Mouse (Mus musculus) megakaryocyte-erythroid progenitor cell, adult 5-6 weeks (primary cell): Measurements from ENCODE around the gene Krtap1-3. TPM values are rescaled to one million over a fixed set of nuclear protein-coding genes. Genes with fewer than 3 reads are reported as not detected.
"Not testable (repeated sequence)": the region's sequence is repeated elsewhere in the genome, so short reads cannot be mapped to it uniquely, and the experiment has no call there.

Experiments
- ATAC-seq: replicated peaks from 2 replicates; pipeline ENCODE4 v1.8.0; 2016; ENCODE audit warnings: mild to moderate bottlenecking, inconsistent platforms; ENCODE audit not compliant: severe bottlenecking, poor library complexity, low FRiP score, low TSS enrichment
- total RNA-seq, 2 experiments: library from RNA; stranded (forward) in 1 of 2; stranded (reverse) in 1 of 2; fragments of 200-1000, 215-1000 nt in 1 of 2; fragments of >200 nt in 1 of 2; fragmentation: Nextera tagmentation in 1 of 2; gene quantifications; 2 replicates each; pipeline ENCODE4 v1.2.3; 2014 to 2017

The Krtap1-3 gene
- total RNA-seq (2014; fragmentation: Nextera tagmentation) (not detected in 2 replicates), total RNA-seq (2017) (not detected in 2 replicates)

DNA sequence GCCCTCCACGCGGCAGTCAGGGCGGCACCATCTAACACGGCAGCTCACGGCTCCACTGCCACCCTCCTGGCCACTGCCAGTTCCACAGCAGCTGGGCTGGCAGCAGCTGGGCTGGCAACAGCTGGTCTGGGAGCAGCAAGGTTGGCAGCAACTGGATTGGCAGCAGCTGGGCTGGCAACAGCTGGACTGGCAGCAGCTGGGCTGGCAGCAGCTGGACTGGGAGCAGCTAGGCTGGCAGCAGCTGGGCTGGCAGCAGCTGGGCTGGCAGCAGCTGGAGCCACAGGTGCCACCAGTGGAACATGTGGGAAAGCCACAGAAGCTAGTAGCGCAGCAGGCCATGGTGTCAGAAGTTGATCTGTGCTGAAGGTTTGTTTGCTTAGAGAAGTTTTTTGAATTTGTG, at the start of gene Krtap1-3:
Gene Krtap1-3, minus strand, starts transcription at position 359 of the 400 bp plus-strand sequence.
- ATAC-seq: no peak

DNA sequence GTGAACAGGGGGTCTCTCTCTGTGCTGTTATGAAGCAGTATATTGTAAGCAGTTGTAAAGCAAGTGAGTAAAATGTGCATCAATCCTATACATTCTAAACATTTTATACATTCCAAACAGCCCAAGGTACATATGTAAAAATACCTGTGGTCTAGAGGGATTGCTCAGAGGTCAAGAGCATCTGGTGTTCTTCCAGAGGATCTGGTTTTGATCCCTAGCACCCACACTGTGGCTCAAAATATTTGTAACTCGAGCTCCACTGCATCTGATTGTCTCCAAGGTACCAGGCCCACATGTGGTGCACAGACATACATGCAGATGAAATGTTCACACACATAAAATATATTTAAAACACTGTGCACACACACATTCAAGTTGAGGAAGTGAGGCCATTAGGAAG, 49.8 kb upstream of the Krtap1-3 start:
- no peak for ATAC-seq

DNA sequence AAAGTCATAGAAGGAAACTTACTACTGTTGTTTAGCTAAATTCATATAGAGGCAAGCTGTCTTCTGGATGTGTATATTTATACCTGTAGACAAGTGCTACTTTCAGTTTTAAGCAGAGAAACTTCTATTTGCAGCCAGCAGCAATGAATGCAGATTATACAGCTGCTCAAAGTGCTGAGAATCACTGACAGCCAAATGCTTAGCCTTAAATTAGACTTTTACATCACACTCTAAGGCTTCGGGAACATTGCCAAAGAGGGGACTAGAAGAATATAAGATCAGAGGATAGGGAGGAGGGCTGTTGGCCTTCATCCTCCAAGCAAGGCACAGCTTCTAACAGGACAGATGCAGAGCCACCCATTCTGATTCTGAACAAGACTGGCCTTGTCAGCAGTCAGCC, 45.9 kb upstream of the Krtap1-3 start:
- no peak for ATAC-seq

DNA sequence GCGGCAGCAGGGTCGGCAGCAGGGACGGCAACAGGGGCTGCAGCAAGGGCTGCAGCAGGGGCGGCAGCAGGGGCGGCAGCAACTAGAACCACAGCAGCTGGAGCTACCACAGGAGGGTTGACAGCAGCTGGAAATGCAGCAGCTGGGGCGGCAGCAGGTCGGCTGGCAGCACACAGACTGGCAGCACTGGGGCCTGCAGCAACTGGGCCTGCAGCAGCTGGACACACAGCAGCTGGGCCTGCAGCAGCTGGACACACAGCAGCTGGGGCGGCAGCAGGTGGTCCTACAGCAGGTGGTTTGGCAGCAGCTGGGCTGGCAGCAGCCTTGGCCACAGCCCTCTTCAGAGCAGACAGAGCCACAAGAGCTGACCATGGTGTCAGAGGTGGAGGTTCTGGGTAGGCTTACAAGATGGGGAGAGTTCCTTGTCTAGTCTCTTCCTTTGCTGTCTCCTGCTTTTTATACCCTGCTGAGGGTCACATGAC, 43.6 kb upstream of the Krtap1-3 start, which contains the start of gene Krtap4-2:
Gene Krtap4-2, minus strand, starts transcription at position 432 of the 482 bp plus-strand sequence.
- no peak for ATAC-seq

DNA sequence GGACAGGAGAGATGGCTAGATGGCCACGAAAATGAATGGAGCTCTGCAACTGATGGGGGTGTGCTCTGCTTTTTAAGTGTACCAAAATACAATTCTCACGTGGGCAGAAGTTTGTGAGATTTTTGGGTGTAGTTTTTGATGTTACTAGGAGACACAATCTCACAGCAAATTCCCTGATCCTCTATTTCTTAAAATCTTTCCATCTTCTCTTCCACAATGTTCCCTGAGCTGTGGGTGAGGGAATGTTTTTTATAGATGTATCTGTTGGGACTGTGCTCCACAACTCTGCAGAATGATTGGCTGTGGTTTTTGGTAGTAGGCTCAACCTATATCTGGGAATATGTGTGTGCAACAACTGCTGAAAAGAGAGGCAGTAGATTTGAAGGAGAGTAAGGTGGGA, 42.2 kb upstream of the Krtap1-3 start:
- ATAC-seq: no peak

DNA sequence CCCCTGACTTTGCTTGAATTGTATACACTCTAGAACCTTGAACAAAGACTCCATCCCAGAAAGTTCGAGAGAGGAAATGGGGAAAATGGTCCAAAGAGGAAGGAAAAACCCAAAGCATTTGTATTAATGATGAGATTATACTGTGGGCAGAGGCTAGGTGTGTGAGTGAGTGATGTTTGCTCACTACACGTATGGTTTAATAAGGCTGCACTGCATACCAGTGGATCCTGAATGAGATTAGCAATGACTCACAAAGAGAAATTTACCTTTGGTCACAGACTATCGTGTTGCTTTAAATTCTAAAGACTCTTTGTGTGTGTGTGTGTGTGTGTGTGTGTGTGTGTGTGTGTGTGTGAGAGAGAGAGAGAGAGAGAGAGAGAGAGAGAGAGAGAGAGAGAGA, 39.8 kb upstream of the Krtap1-3 start:
- ATAC-seq: no peak

DNA sequence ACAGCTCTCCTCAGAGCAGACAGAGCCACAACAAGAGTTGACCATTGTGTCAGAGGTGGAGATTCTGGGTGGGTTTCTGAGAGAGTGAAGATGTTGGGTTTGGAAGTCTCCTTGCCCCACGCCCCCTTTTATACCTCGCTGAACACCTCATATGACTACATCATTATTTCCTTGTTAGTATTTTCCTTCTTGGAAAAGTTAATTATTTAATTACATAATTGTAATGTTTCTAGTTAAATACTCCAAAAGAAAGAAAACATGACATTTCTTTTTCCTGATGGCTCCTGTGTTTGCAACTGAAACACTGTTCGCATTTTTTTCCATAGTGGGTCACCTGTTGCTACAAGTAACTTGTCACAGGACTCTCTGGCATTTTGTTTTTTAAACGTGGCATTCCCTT, 37.0 kb upstream of the Krtap1-3 start, which contains the start of gene Krtap4-1:
Gene Krtap4-1, minus strand, starts transcription at position 101 of the 400 bp plus-strand sequence.
- no peak for ATAC-seq

DNA sequence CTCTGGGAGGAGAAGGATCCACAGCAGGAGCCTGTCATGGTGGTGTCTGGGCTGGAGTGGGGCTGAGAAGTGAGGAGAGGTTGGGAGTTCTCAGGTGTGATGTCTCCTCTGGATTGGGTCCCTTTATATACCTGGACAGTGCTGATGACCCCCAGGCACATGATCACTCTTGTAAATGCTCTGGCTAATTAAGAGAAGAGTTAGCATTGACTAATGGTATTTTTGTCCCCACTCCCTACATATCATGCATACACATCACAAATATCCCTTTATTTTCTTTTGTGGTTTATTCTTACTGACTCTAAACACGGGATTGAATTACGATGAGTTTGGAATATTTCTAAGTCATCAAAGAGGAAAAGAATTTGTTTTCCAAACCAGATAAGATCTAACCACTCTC, 29.2 kb upstream of the Krtap1-3 start, which contains the start of gene Gm11562:
Gene Gm11562, minus strand, starts transcription at position 101 of the 400 bp plus-strand sequence.
- no peak for ATAC-seq

DNA sequence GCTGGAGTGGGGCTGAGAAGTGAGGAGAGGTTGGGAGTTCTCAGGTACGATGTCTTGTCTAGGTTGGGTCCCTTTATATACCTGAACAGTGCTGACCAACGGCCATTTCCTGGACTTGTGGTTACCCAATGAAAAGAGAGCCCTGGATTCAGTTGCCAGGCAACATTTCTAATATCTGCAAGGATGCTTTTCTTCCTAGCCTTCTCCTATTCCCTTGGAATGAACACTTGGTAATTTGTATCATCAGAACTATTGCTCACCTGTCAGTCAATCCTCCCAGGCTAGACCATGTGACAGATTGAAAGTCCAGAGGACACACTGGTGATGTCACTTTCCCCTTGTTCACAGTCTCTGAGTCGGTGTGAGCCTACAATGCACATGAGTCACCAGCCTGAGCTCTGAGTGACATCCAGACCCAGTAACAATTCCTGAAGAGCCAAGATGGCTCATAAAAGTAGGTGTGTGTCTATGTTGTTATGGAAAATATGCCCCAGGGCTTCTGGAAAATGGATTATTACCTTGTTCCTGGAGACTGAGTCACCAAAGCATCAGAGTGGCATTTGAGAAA, 23.7 kb upstream of the Krtap1-3 start, which contains the start of gene Krtap2-4:
Gene Krtap2-4, minus strand, starts transcription at position 51 of the 568 bp plus-strand sequence.
- no peak for ATAC-seq

DNA sequence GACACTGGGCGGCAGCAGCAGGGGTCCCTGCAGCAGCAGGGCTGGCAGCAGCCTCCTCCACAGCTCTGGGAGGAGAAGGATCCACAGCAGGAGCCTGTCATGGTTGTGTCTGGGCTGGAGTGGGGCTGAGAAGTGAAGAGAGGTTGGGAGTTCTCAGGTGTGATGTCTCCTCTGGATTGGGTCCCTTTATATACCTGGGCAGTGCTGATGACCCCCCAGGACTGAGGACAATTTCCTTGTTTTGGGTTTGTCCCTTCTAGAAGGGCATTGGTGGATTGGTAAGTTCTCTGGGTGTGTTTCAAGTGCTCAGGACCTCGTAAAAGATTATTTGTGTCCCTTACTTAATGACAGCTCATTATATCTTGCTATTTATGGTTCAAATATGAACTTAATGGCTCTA, 18.9 kb upstream of the Krtap1-3 start, which contains the start of gene Gm11937:
Gene Gm11937, minus strand, starts transcription at position 101 of the 400 bp plus-strand sequence.
- not testable (repeated sequence) for ATAC-seq

DNA sequence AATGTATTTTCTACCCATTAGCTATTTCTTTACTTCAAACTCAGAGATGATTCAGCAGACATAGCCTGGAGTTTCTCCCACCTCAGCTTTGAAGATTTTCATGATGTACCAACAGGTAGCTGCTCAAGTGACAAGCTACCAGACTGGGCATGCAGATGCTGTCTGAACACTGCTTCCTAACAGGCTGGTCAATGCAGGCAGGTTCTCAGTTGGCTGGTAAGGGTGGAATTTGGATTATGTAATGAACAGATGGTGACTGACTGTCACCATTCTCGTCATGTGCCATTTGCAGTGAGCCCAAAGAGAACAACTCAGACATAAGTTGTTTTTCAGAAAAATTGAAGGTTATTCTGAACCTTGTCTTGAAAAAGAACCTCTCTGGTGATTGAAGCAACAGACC, 18.0 kb upstream of the Krtap1-3 start:
- no peak for ATAC-seq

DNA sequence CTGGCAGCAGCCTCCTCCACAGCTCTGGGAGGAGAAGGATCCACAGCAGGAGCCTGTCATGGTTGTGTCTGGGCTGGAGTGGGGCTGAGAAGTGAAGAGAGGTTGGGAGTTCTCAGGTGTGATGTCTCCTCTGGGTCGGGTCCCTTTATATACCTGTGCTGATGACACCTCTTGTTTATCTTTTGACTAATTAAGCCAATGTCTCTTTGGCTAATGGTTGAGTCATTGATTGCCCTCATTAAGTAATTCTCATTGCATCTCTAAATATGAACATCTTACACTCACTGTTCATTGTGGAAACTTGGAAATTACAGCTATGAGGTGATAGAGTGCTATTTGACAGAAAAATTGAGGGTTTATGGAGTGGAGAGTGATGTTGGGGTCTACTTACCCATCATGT, 12.1 kb upstream of the Krtap1-3 start, which contains the start of gene Gm11938:
Gene Gm11938, minus strand, starts transcription at position 101 of the 400 bp plus-strand sequence.
- ATAC-seq: not testable (repeated sequence)

DNA sequence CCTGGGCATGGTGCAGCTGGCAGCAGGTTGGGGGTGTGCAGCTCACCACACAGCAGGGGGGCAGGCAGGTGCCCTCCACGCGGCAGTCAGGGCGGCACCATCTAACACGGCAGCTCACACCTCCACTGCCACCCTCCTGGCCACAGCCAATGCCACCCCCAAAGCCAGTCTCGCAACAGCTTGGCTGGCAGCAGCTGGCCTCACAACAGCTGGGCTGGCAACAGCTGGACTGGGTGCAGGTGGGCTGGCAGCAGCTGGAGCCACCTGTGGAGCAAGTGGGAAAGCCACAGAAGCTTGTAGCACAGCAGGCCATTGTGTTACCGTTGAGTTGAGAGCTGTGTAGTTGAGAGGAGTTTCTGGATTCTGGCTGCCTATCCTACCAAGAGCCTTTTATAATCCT, 6.6 kb upstream of the Krtap1-3 start, which contains the start of gene Krtap9-3:
Gene Krtap9-3, minus strand, starts transcription at position 364 of the 400 bp plus-strand sequence.
- not testable (repeated sequence) for ATAC-seq

DNA sequence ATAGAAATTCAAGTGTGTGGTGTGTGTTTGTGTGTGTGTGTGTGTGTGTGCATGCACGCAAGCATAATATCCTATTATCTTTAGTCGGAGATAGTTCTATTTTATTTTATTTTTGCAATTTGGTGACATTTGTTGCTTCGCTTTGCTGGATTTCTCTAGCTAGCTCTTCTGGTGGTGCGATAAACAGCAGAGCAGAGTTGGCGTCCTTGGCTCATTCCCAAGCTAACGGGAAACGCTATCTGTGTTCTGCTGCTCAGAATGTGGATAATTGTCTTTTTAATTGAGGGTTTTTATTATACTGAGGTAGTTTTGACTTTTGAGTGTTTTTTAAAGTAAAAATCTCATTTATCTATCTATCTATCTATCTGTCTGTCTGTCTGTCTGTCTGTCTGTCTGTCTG, 6.0 kb downstream of the Krtap1-3 start:
- no peak for ATAC-seq

DNA sequence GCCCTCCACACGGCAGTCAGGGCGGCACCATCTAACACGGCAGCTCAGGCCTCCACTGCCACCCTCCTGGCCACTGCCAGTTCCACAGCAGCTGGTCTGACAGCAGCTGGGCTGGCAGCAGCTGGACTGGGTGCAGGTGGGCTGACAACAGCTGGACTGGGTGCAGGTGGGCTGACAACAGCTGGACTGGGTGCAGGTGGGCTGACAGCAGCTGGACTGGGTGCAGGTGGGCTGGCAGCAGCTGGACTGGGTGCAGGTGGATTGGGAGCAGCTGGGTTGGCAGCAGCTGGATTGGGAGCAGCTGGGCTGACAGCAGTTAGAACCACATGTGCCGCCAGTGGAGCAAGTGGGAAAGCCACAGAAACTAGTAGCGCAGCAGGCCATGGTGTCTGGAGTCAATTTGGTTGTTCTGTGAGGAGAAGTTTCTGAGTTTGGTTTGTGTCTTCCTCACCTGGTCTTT, 7.9 kb downstream of the Krtap1-3 start, which contains the start of gene Krtap1-4:
Gene Krtap1-4, minus strand, starts transcription at position 410 of the 460 bp plus-strand sequence.
- ATAC-seq: no peak

DNA sequence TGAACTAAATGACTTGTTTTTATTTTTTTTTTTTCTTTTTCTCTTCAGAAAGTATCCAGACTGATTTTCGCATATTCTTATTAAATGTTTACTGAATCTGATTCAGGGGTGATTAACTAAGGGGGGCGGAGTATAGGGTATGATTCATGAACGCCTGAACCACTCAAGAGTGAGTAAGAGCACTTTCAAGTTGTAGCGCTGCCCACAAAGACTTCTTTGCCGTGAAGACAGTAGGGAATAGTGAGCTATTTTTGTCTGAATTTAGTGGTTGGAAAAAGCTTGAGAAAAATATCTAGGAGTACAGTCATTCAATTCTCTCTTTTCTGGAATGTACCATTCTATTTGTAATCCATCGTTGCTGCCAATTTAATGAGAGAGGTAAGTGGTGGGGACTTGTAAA, 9.6 kb downstream of the Krtap1-3 start:
- ATAC-seq: no peak

DNA sequence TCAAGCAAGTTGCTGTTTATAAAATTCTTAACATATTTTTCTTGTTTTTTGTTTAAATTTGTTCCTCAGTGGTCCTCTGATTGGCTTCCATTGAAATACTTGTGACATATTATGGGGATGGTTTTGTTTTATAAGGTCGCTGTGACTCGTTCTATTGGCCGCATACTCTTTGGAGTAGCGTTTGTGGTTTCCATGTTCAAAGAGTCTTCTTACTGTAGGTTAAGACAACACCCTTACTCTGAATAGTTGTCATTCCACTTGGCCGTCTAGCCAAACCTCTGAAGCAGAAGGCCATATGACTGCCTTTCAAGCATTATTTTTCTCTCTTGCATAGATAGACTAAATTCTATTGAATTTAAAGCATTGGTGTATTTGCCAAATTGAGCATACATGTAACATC, 10.1 kb downstream of the Krtap1-3 start:
- ATAC-seq: no peak

DNA sequence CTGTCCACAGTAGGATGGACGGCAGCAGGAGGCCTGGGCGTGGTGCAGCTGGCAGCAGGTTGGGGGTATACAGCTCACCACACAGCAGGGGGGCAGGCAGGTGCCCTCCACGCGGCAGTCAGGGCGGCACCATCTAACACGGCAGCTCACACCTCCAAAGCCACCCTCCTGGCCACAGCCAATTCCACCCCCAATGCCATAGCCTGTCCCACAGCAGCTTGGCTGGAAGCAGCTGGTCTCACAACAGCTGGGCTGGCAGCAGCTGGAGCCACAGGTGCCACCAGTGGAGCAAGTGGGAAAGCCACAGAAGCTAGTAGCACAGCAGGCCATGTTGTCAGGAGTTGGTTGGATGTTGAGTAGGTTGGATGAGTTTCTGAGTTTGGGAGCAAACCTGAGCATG, 10.5 kb downstream of the Krtap1-3 start, which contains the start of gene Krtap1-5:
Gene Krtap1-5, minus strand, starts transcription at position 381 of the 400 bp plus-strand sequence.
- ATAC-seq: no peak

DNA sequence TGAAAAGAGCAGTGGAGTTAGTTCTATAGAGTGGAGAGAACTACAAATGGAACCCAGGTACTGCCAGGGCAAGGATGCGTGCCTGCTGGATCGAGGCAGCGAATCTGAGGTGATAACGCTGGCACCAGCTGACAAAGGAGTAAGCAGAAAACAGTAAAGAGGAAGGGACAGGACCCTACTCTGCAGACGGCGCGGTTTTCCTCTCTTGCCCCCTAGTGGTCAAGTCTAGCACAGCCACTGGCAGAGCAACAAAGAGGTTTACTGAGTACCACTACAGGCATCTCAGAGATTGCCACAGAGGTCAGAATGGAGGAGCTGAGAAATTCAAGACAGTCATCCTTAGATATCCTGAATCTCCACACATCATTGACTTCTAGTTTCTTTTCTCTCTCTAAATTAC, 17.0 kb downstream of the Krtap1-3 start:
- peak; percentile 87 for ATAC-seq

DNA sequence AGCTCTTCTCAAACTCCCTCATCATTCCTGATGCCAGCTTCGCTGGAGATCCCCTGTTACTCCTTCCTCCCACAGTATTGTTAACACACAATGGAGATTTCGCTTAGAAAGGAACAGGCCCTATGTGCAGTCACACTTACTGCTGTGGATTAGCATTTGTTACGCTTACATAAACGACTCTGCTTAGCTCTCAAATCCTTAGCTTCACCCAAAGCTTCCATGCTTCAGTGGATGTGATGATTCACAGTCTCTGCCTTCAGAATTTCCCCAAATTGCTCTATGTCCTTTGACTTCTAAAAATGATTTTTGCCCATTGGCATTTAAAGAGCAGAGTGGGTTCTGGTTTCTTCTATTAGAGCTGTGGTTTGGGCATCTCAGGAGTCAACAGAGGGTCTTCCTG, 18.0 kb downstream of the Krtap1-3 start:
- no peak for ATAC-seq

DNA sequence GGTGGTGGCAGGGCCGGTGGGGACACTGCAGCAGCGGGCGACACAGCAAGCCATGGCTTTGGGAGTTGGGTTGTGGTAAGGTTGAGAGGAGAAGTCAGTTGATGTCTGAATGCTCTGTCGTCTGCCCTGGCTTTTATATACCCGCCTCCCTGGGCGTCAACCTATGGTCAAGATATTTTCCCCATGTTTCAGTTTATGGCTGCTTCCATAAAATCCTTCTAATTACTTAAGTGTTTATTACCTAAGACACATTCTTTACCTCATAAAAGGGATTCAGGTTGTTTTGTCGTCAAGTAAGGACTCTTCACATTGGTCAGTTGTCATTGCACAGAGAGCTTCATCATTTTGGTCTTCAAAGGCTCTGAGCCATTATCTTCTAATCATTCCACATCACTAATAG, 24.6 kb downstream of the Krtap1-3 start, which contains the start of gene Krtap3-1:
Gene Krtap3-1, minus strand, starts transcription at position 101 of the 400 bp plus-strand sequence.
- no peak for ATAC-seq
